Mouse (Mus musculus) CH12F3 (cell line): ENCODE measurements around the gene Tbc1d30.

Experiments used
- in situ Hi-C: fragments of 300-500 bp; cut with MboI; formaldehyde crosslinking; loops from 2 replicates; pipeline ENCODE4 v1.14.3; 2020; ENCODE audit warnings: low sequenced_read_pairs

Gene Tbc1d30

GRCm38 (mm10) chr10:121351066-121351581 lies at the start of gene Tbc1d30:
TSS of gene Tbc1d30 (minus strand) at chr10:121351278.
- in situ Hi-C loops = no loop called here

- in situ Hi-C loops = no loop called here
Measured at GRCm38 (mm10) chr10:121398599-121398998, 47.5 kb upstream of the Tbc1d30 start.

- in situ Hi-C loops = no loop called here
Measured at GRCm38 (mm10) chr10:121395542-121396176, 44.6 kb upstream of the Tbc1d30 start.

- in situ Hi-C loops = no loop called here
Measured at GRCm38 (mm10) chr10:121394789-121395325, 43.8 kb upstream of the Tbc1d30 start.

GRCm38 (mm10) chr10:121394270-121394669 lies 43.2 kb upstream of the Tbc1d30 start:
- in situ Hi-C loops = no loop called here

GRCm38 (mm10) chr10:121391901-121392300 lies 40.8 kb upstream of the Tbc1d30 start:
- in situ Hi-C loops = no loop called here

GRCm38 (mm10) chr10:121390602-121391001 lies 39.5 kb upstream of the Tbc1d30 start:
- in situ Hi-C loops = no loop called here

GRCm38 (mm10) chr10:121386347-121386746 lies 35.3 kb upstream of the Tbc1d30 start:
- in situ Hi-C loops = no loop called here

- in situ Hi-C loops = no loop called here
Measured at GRCm38 (mm10) chr10:121385695-121386094, 34.6 kb upstream of the Tbc1d30 start.

GRCm38 (mm10) chr10:121384710-121385109 lies 33.6 kb upstream of the Tbc1d30 start:
- in situ Hi-C loops = no loop called here

GRCm38 (mm10) chr10:121381280-121381679 lies 30.2 kb upstream of the Tbc1d30 start:
- in situ Hi-C loops = no loop called here

- in situ Hi-C loops = no loop called here
Measured at GRCm38 (mm10) chr10:121379387-121379786, 28.3 kb upstream of the Tbc1d30 start.

- in situ Hi-C loops = no loop called here
Measured at GRCm38 (mm10) chr10:121376530-121377271, 25.6 kb upstream of the Tbc1d30 start.

GRCm38 (mm10) chr10:121375649-121376493 lies 24.8 kb upstream of the Tbc1d30 start:
- in situ Hi-C loops = no loop called here

- in situ Hi-C loops = no loop called here
Measured at GRCm38 (mm10) chr10:121374693-121375620, 23.9 kb upstream of the Tbc1d30 start.

GRCm38 (mm10) chr10:121374013-121374412 lies 22.9 kb upstream of the Tbc1d30 start:
- in situ Hi-C loops = no loop called here

- in situ Hi-C loops = no loop called here
Measured at GRCm38 (mm10) chr10:121370777-121371176, 19.7 kb upstream of the Tbc1d30 start.

- in situ Hi-C loops = no loop called here
Measured at GRCm38 (mm10) chr10:121368783-121369465, 17.8 kb upstream of the Tbc1d30 start.

GRCm38 (mm10) chr10:121367780-121368179 lies 16.7 kb upstream of the Tbc1d30 start:
- in situ Hi-C loops = no loop called here
